Mouse (Mus musculus) hindbrain, embryonic 15.5 days (tissue): ENCODE measurements at regions not wholly inside any gene's neighbourhood (a gene's known extent, or its start where the extent isn't known, plus 50 kb on each side); places are given as distances from the start of the nearest gene placed in this dataset.
A peak's percentile ranks its signal among the peaks of the same experiment; 100 is the strongest.

ENCODE experiments used
- ATAC-seq: fragments of 200-750 bp; cut with Nextera tagmentation; 2 replicates; pipeline ENCODE4 v1.8.0; 2017; ENCODE audit warnings: low read depth, moderate number of reproducible peaks, moderate TSS enrichment; ENCODE audit not compliant: low FRiP score
- H3K27ac ChIP-seq: fragments of 300-500 bp; sonication (generic); replicated peaks from 2 replicates; pipeline ENCODE4 v1.5.1; 2015; ENCODE audit warnings: mild to moderate bottlenecking, inconsistent platforms
- H3K27me3 ChIP-seq: fragments of 300-500 bp; sonication (generic); 2 replicates; pipeline ENCODE4 v1.6.1; 2015; ENCODE audit warnings: control low read depth, inconsistent platforms
- H3K36me3 ChIP-seq: fragments of 300-500 bp; sonication (generic); 2 replicates; pipeline ENCODE4 v1.6.1; 2015; ENCODE audit warnings: control low read depth, inconsistent platforms
- H3K4me1 ChIP-seq: fragments of 300-500 bp; sonication (generic); replicated peaks from 2 replicates; pipeline ENCODE4 v1.6.1; 2015; ENCODE audit warnings: control low read depth, inconsistent platforms
- H3K4me2 ChIP-seq: fragments of 300-500 bp; sonication (generic); 2 replicates; pipeline ENCODE4 v1.6.1; 2015; ENCODE audit warnings: moderate library complexity, mild to moderate bottlenecking, inconsistent platforms
- H3K4me3 ChIP-seq: fragments of 300-500 bp; sonication (generic); 2 replicates; pipeline ENCODE4 v1.5.1; 2015; ENCODE audit warnings: mild to moderate bottlenecking, inconsistent platforms
- H3K9ac ChIP-seq: fragments of 300-500 bp; sonication (generic); 2 replicates; pipeline ENCODE4 v1.6.1; 2015; ENCODE audit warnings: inconsistent platforms
- H3K9me3 ChIP-seq: fragments of 300-500 bp; sonication (generic); 2 replicates; pipeline ENCODE4 v1.6.1; 2016; ENCODE audit warnings: control low read depth, inconsistent platforms
- WGBS: fragments of 180-500 bp; shearing (Covaris S2); methylation state at CpG from one replicate; pipeline ENCODE4 v1.1.7; 2015; 5-methylcytosine and 5-hydroxymethylcytosine counted together

DNA sequence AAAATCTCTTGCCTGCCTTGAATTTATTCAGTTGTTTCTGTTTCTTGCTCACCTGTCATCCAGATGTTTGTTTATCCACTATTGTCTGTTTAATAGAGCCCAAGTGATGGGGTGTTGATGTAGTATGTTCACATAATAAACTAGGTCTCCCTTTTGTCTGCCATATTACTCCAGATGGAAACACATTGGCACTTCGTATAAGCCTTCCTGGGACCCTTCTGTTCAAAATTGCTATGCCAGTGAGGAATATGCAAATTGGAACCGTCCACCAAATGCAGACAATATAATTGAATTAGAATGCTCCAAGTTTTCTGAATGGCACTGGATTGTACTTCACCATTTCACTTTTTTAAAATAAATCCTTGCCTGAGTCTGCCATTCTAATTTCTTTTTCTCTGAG is 383.5 kb downstream of the Rps29 start:
- Histone ChIP-seq H3K4me1 (no peaks in the 10 kb centered on the region), H3K27ac (no peak overlapping the region), H3K9ac (no peak overlapping the region), H3K36me3 (no peaks in the 10 kb centered on the region), H3K27me3 (no peaks in the 10 kb centered on the region), H3K4me2 (no peak overlapping the region), H3K9me3 (no peaks in the 10 kb centered on the region), H3K4me3 (no peak overlapping the region)
- 55% methylated on average over 2 of the region's 2 CpGs for WGBS
- no peak for ATAC-seq

- Histone ChIP-seq H3K4me1 (no peaks in the 10 kb centered on the region), H3K9me3 (no peaks in the 10 kb centered on the region), H3K4me3 (no peak overlapping the region), H3K4me2 (no peak overlapping the region), H3K27ac (no peak overlapping the region), H3K36me3 (no peaks in the 10 kb centered on the region), H3K27me3 (no peaks in the 10 kb centered on the region), H3K9ac (no peak overlapping the region)
- 83% methylated on average over 8 of the region's 8 CpGs for WGBS
- ATAC-seq: peak; percentile 51; the same call in 1 of the 2 replicates
These were observed 384.2 kb downstream of the Rps29 start for GRCm38 (mm10) chr12:68774800-68775199.

GRCm38 (mm10) chr12:68758263-68759020 is 400.5 kb downstream of the Rps29 start:
- Histone ChIP-seq H3K27me3 (no peaks in the 10 kb centered on the region), H3K9ac (no peak overlapping the region), H3K4me1 (no peaks in the 10 kb centered on the region), H3K4me3 (no peak overlapping the region), H3K4me2 (no peak overlapping the region), H3K36me3 (no peaks in the 10 kb centered on the region), H3K27ac (no peak overlapping the region), H3K9me3 (no peaks in the 10 kb centered on the region)
- WGBS: 79% methylated on average over 7 of the region's 7 CpGs
- no peak for ATAC-seq

- no peak overlapping the region for H3K27ac ChIP-seq
- 24% methylated on average over 2 of the region's 2 CpGs for WGBS
- ATAC-seq: no peak
These were observed 430.1 kb downstream of the Rps29 start for GRCm38 (mm10) chr12:68728882-68729281.

DNA sequence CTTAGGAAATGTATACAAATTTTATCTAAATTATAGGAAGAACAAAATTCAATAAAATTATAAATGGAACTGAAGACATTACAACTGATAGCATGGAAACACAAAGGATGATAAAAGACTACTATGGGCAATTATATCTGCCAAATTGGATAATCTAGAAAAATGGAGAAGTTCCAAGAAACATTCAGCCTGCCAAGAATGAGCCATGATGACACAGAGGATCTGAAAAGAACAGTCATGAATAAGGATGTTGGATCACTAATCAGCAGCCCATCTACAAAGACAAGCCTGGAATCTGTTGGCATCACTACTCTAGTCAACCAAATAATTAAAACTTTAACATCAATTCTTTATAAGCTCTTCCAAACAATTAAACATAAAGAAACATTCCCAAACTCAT is 440.0 kb downstream of the Rps29 start:
- Histone ChIP-seq H3K4me3 (no peak overlapping the region), H3K9me3 (no peaks in the 10 kb centered on the region), H3K27me3 (no peaks in the 10 kb centered on the region), H3K4me2 (no peak overlapping the region), H3K36me3 (no peaks in the 10 kb centered on the region), H3K27ac (no peak overlapping the region), H3K4me1 (no peaks in the 10 kb centered on the region), H3K9ac (no peak overlapping the region)
- ATAC-seq: no peak

More at GRCm38 (mm10) chr12:68728882-68729281, 430.1 kb downstream of the Rps29 start:
- Histone ChIP-seq H3K9me3 (no peaks in the 10 kb centered on the region), H3K36me3 (no peaks in the 10 kb centered on the region), H3K27me3 (no peaks in the 10 kb centered on the region), H3K4me3 (no peak overlapping the region), H3K4me1 (no peaks in the 10 kb centered on the region), H3K4me2 (no peak overlapping the region), H3K9ac (no peak overlapping the region)

GRCm38 (mm10) chr12:68694275-68695267 is 464.4 kb downstream of the Rps29 start:
- WGBS: 51% methylated on average over 11 of the region's 11 CpGs
- no peak overlapping the region for H3K9ac ChIP-seq

DNA sequence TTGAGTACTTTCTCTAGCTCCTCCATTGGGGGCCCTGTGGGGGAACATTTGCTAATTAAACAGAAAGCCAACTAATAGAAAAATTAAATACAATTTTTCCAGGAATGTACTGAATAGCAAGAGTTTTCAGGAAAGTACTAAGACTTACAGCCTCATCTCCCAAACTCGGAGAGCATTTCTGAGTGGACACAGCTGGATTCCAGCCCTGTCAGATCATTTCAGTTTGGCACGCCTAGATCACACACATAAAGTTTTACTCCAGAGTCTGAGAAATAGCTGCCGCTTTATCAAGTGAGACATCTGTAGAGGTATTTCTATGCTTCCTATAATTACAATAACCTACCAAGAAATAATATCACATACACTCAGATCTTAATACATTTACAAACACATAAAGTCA is 470.7 kb downstream of the Rps29 start:
- no peak for ATAC-seq
- Histone ChIP-seq H3K9me3 (no peaks in the 10 kb centered on the region), H3K4me1 (peaks cover 2% of the 10 kb centered on the region; the same call in 1 of the 2 replicates), H3K4me2 (no peak overlapping the region), H3K27me3 (no peaks in the 10 kb centered on the region), H3K4me3 (no peak overlapping the region), H3K9ac (no peak overlapping the region), H3K27ac (no peak overlapping the region), H3K36me3 (no peaks in the 10 kb centered on the region)
- WGBS: 89% methylated on average over 3 of the region's 3 CpGs

More at GRCm38 (mm10) chr12:68694275-68695267, 464.4 kb downstream of the Rps29 start:
- no peak overlapping the region for H3K4me2 ChIP-seq
- peaks cover 5% of the 10 kb centered on the region; the same call in 1 of the 2 replicates for H3K4me1 ChIP-seq
- no peak overlapping the region for H3K4me3 ChIP-seq
- no peaks in the 10 kb centered on the region for H3K9me3 ChIP-seq
- H3K27me3 ChIP-seq: no peaks in the 10 kb centered on the region
- ATAC-seq: 0 out of 2 replicates have a peak, but pooled peaks have one; percentile 51
- H3K27ac ChIP-seq: no peak overlapping the region
- H3K36me3 ChIP-seq: no peaks in the 10 kb centered on the region

DNA sequence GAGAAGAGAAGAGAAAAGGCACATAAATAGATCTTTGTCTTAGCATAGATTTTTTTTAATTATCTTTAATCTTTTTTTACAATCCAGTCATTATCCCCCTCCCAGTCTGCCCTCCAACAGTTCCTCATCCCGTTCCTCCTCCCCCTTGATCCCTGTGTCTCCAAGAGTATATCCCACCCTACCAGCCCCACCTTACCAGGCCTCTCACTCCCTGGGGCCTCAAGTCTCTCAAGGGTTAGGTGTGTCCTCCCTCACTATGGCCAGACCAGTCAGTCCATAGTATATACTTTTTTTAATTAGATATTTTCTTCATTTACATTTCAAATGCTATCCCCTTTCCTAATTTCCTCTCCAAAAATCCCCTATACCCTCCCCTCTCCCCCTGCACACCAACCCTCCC is 475.1 kb downstream of the Rps29 start:
- Histone ChIP-seq H3K9ac (no peak overlapping the region), H3K27me3 (no peaks in the 10 kb centered on the region), H3K4me2 (no peak overlapping the region), H3K9me3 (no peaks in the 10 kb centered on the region), H3K4me1 (peaks cover 4% of the 10 kb centered on the region; the same call in 1 of the 2 replicates), H3K36me3 (no peaks in the 10 kb centered on the region), H3K27ac (no peak overlapping the region; the same call in 1 of the 2 replicates), H3K4me3 (no peak overlapping the region)
- 41% methylated on average over 1 of the region's 1 CpGs for WGBS
- no peak for ATAC-seq

DNA sequence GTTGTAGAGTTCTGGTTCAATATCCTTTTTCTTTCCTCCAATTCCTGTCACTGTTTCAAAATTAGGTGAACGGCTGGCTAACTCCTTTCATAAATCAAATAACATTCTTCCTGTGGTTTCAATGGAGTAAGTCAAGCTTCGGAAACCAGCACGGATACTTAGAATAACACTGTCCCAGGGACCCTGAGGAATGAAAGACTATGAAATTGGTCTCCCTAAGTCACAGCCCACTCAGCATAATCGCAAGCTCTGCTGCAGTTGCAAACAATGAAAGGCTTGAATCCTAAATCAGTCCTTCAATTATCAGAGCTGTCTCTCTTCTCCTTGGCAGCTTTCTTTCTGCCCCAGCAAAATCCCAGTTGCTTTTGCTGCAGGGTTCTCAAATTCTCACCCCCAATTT is 475.8 kb downstream of the Rps29 start:
- H3K4me1 ChIP-seq: peaks cover 4% of the 10 kb centered on the region; the same call in 1 of the 2 replicates
- WGBS: 8% methylated on average over 4 of the region's 4 CpGs
- no peaks in the 10 kb centered on the region for H3K9me3 ChIP-seq
- H3K4me3 ChIP-seq: no peak overlapping the region
- no peak overlapping the region for H3K4me2 ChIP-seq
- ATAC-seq: no peak
- H3K9ac ChIP-seq: no peak overlapping the region
- no peaks in the 10 kb centered on the region for H3K27me3 ChIP-seq
- H3K36me3 ChIP-seq: no peaks in the 10 kb centered on the region
- no peak overlapping the region for H3K27ac ChIP-seq

DNA sequence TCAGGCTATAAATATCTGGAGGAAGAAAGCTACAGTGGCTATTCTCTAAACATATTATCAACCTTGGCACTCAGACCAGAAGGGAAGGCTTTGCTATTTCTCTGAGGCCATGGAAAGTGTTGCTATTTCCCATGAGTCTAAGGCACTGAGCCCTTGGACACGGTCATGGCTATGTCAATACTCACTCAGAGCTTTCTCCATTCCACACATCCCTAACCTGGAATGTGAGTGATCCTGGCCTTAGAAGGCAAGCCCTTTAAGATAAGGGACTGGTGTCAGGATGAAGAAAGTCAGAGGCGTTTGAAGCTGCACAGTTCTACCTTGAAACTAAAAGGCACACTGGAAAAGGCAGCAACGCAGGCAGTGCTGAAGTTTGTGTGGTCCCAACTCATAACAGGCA is 478.3 kb downstream of the Rps29 start:
- Histone ChIP-seq H3K36me3 (no peaks in the 10 kb centered on the region), H3K9ac (no peak overlapping the region), H3K4me2 (no peak overlapping the region), H3K9me3 (no peaks in the 10 kb centered on the region), H3K4me1 (peaks cover 4% of the 10 kb centered on the region; the same call in 1 of the 2 replicates), H3K4me3 (no peak overlapping the region), H3K27me3 (no peaks in the 10 kb centered on the region), H3K27ac (no peak overlapping the region)
- 94% methylated on average over 3 of the region's 3 CpGs for WGBS
- ATAC-seq: no peak

DNA sequence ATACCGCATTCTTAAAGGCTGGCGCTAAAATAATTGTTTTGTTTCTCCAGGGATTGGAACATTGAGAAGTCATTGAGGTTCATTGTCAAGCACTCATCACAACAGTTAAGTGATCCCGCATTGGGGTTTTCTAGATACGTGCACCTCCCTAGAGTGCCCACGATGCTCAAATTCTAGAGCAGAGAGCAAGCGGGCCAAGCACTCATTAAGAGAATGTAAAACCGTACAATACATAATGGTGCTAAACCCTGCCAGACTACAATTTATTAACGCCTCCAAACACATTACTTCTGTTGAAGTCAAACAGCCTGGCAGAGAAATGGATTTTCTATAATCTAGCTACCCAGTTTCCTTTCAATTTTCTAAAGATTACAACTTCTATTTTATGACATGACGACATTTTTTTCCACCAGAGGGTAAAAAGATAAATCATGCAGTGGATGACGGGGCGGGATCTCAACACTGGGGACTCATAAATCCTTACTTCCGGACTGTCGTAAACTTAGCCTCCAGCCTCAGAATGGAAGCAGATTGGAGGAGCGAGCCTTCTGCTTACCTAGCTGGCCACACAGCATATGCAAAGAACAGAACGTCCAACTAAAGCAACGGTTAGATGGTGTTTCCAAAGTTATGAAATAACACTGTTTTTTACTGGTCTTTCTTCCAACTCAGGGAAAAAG is 482.8 kb downstream of the Rps29 start:
- 79% methylated on average over 16 of the region's 16 CpGs for WGBS
- Histone ChIP-seq H3K9ac (no peak overlapping the region), H3K4me3 (no peak overlapping the region), H3K4me1 (no peaks in the 10 kb centered on the region), H3K9me3 (no peaks in the 10 kb centered on the region), H3K27me3 (no peaks in the 10 kb centered on the region), H3K4me2 (no peak overlapping the region), H3K27ac (no peak overlapping the region), H3K36me3 (no peaks in the 10 kb centered on the region)
- ATAC-seq: no peak
